Mouse (Mus musculus) kidney, postnatal 0 days (tissue): ENCODE data around the gene Nmt2. TPM values are rescaled to one million over a fixed set of nuclear protein-coding genes. Genes with fewer than 3 reads are reported as not detected.

ENCODE experiments used
- ATAC-seq: fragments of 200-750 bp; cut with Nextera tagmentation; replicated peaks from 2 replicates; pipeline ENCODE4 v1.8.0; 2017; ENCODE audit warnings: low read depth, moderate number of reproducible peaks, moderate TSS enrichment, moderate library complexity; ENCODE audit not compliant: low FRiP score
- DNase-seq: peaks from one replicate; pipeline ENCODE4 v3.0.0-alpha.2; 2016; ENCODE audit warnings: low spot score
- H3K27ac ChIP-seq: fragments of 300-500 bp; sonication (generic); 2 replicates; pipeline ENCODE4 v1.5.1; 2014; ENCODE audit warnings: mild to moderate bottlenecking
- H3K27me3 ChIP-seq: fragments of 300-500 bp; sonication (generic); 2 replicates; pipeline ENCODE4 v1.6.1; 2014; ENCODE audit warnings: low read length, mixed read lengths; ENCODE audit not compliant: insufficient read depth
- H3K36me3 ChIP-seq: fragments of 300-500 bp; sonication (generic); 2 replicates; pipeline ENCODE4 v1.6.1; 2014; ENCODE audit warnings: low read length, mixed read lengths; ENCODE audit not compliant: insufficient read depth
- H3K4me1 ChIP-seq: fragments of 300-500 bp; sonication (generic); replicated peaks from 2 replicates; pipeline ENCODE4 v1.6.1; 2014; ENCODE audit warnings: antibody characterized with exemption, low read length, mixed read lengths; ENCODE audit not compliant: insufficient read depth
- H3K4me2 ChIP-seq: fragments of 300-500 bp; sonication (generic); 2 replicates; pipeline ENCODE4 v1.6.1; 2014; ENCODE audit warnings: mild to moderate bottlenecking, low read length, moderate library complexity, mixed read lengths
- H3K4me3 ChIP-seq: fragments of 300-500 bp; sonication (generic); replicated peaks from 2 replicates; pipeline ENCODE4 v1.5.1; 2014; ENCODE audit warnings: low read depth, low read length
- H3K9ac ChIP-seq: fragments of 300-500 bp; sonication (generic); 2 replicates; pipeline ENCODE4 v1.6.1; 2014; ENCODE audit warnings: low read depth, low read length
- H3K9me3 ChIP-seq: fragments of 300-500 bp; sonication (generic); replicated peaks from 2 replicates; pipeline ENCODE4 v1.6.1; 2016; ENCODE audit warnings: low read length, inconsistent platforms, mixed read lengths
- CTCF ChIP-seq: IDR thresholded peaks from 2 replicates; pipeline ENCODE4 v1.5.1; 2016; ENCODE audit warnings: antibody characterized with exemption, low read depth, mild to moderate bottlenecking, moderate library complexity
- WGBS: fragments of 180-500 bp; shearing (Covaris S2); extraction: QIAGEN DNeasy Blood & Tissue Kit; methylation state at CpG from one replicate; pipeline ENCODE4 v1.1.7; 2014; 5-methylcytosine and 5-hydroxymethylcytosine counted together
- polyA plus RNA-seq: library from polyadenylated mRNA; unstranded; fragments of >200 nt; fragmentation: Nextera tagmentation; extraction: Ambion mirVana; gene quantifications from 2 replicates; pipeline ENCODE4 v1.2.1, GENCODE M21; 2015

The Nmt2 gene
- polyA plus RNA-seq, 1 experiment from 2014 or later: 34.9 TPM

GRCm38 (mm10) chr2:3273349-3273748 lies 10.7 kb upstream of the Nmt2 start:
- no peak for TF ChIP-seq CTCF
- WGBS: 84% methylated on average over 2 of the region's 2 CpGs
- no peaks in the 10 kb centered on the region for H3K27me3 ChIP-seq
- no peaks in the 10 kb centered on the region for H3K9me3 ChIP-seq
- DNase-seq (no peak), ATAC-seq (no peak)
- no peak overlapping the region for H3K4me3 ChIP-seq
- no peak overlapping the region for H3K27ac ChIP-seq
- H3K36me3 ChIP-seq: no peaks in the 10 kb centered on the region
- no peaks in the 10 kb centered on the region for H3K4me1 ChIP-seq
- H3K4me2 ChIP-seq: no peak overlapping the region
- no peak overlapping the region for H3K9ac ChIP-seq

GRCm38 (mm10) chr2:3276106-3276505 lies 7.9 kb upstream of the Nmt2 start:
- H3K27me3 ChIP-seq: no peaks in the 10 kb centered on the region
- no peaks in the 10 kb centered on the region for H3K4me1 ChIP-seq
- TF ChIP-seq CTCF: no peak
- H3K4me3 ChIP-seq: no peak overlapping the region
- WGBS: 45% methylated on average over 2 of the region's 2 CpGs
- H3K4me2 ChIP-seq: no peak overlapping the region
- DNase-seq (no peak), ATAC-seq (no peak)
- H3K27ac ChIP-seq: no peak overlapping the region
- H3K36me3 ChIP-seq: no peaks in the 10 kb centered on the region
- no peaks in the 10 kb centered on the region for H3K9me3 ChIP-seq
- no peak overlapping the region for H3K9ac ChIP-seq

- no peak for TF ChIP-seq CTCF
- ATAC-seq (no peak), DNase-seq (no peak)
- no peaks in the 10 kb centered on the region for H3K4me1 ChIP-seq
- no peak overlapping the region for H3K27ac ChIP-seq
- H3K4me3 ChIP-seq: no peak overlapping the region
- H3K4me2 ChIP-seq: no peak overlapping the region
- H3K36me3 ChIP-seq: no peaks in the 10 kb centered on the region
- H3K9ac ChIP-seq: no peak overlapping the region
- H3K27me3 ChIP-seq: no peaks in the 10 kb centered on the region
- WGBS: 80% methylated on average over 7 of the region's 7 CpGs
- H3K9me3 ChIP-seq: no peaks in the 10 kb centered on the region
Observed at GRCm38 (mm10) chr2:3277502-3277901, 6.5 kb upstream of the Nmt2 start.

GRCm38 (mm10) chr2:3281311-3281710 lies 2.7 kb upstream of the Nmt2 start:
- H3K27ac ChIP-seq: no peak overlapping the region
- WGBS: 81% methylated on average over 4 of the region's 4 CpGs
- ATAC-seq: no peak

GRCm38 (mm10) chr2:3282866-3283601 lies 978 bp upstream of the Nmt2 start:
- no peak for ATAC-seq
- Histone ChIP-seq H3K27ac (peak overlapping the region; percentile 87), H3K36me3 (no peaks in the 10 kb centered on the region), H3K4me2 (peak overlapping the region; percentile 71), H3K9ac (peak overlapping the region; percentile 57), H3K4me1 (0 out of 2 replicates have a peak, but pooled peaks cover 7% of the 10 kb centered on the region), H3K27me3 (no peaks in the 10 kb centered on the region), H3K9me3 (no peaks in the 10 kb centered on the region), H3K4me3 (peak overlapping the region; percentile 40)
- DNase-seq: no peak
- no peak for TF ChIP-seq CTCF
- WGBS: 9% methylated on average over 12 of the region's 12 CpGs

More at GRCm38 (mm10) chr2:3281311-3281710, 2.7 kb upstream of the Nmt2 start:
- no peaks in the 10 kb centered on the region for H3K27me3 ChIP-seq
- no peak overlapping the region for H3K4me3 ChIP-seq
- H3K9ac ChIP-seq: no peak overlapping the region
- 0 out of 2 replicates have a peak, but pooled peaks cover 7% of the 10 kb centered on the region for H3K4me1 ChIP-seq
- H3K36me3 ChIP-seq: no peaks in the 10 kb centered on the region
- H3K9me3 ChIP-seq: no peaks in the 10 kb centered on the region
- no peak for DNase-seq
- no peak overlapping the region for H3K4me2 ChIP-seq
- TF ChIP-seq CTCF: no peak

GRCm38 (mm10) chr2:3284473-3285180 lies 615 bp downstream of the Nmt2 start:
- DNase-seq: peak; percentile 54
- under 1% methylated on average over 59 of the region's 60 CpGs for WGBS
- peak; percentile 0; the same call in 1 of the 2 replicates for ATAC-seq

More at GRCm38 (mm10) chr2:3284473-3285180, 615 bp downstream of the Nmt2 start:
- no peaks in the 10 kb centered on the region for H3K27me3 ChIP-seq
- 0 out of 2 replicates have a peak, but pooled peaks cover 7% of the 10 kb centered on the region for H3K4me1 ChIP-seq
- peak overlapping the region; percentile 82 for H3K4me2 ChIP-seq
- peak overlapping the region; percentile 75 for H3K9ac ChIP-seq
- no peaks in the 10 kb centered on the region for H3K36me3 ChIP-seq
- H3K9me3 ChIP-seq: no peaks in the 10 kb centered on the region
- TF ChIP-seq CTCF: no peak
- peak overlapping the region; percentile 85 for H3K27ac ChIP-seq
- peak overlapping the region; percentile 88 for H3K4me3 ChIP-seq
